Mouse (Mus musculus) small intestine, adult 2 months (tissue): ENCODE data around the gene Lsm11.

Experiments
- CTCF ChIP-seq: fragments of 200-500 bp; IDR thresholded peaks from 2 replicates; pipeline ENCODE4 v1.5.1; 2012; ENCODE audit warnings: low read depth, mild to moderate bottlenecking, control low read depth, inconsistent platforms, low read length, moderate library complexity, mixed read lengths; ENCODE audit not compliant: insufficient replicate concordance, insufficient read length; ENCODE audit errors: extremely low read depth
- POLR2A ChIP-seq: fragments of 200-500 bp; IDR thresholded peaks from 2 replicates; pipeline ENCODE4 v1.6.1; 2012; ENCODE audit warnings: low read depth, mild to moderate bottlenecking, control low read depth, inconsistent platforms, low read length, moderate library complexity

DNA sequence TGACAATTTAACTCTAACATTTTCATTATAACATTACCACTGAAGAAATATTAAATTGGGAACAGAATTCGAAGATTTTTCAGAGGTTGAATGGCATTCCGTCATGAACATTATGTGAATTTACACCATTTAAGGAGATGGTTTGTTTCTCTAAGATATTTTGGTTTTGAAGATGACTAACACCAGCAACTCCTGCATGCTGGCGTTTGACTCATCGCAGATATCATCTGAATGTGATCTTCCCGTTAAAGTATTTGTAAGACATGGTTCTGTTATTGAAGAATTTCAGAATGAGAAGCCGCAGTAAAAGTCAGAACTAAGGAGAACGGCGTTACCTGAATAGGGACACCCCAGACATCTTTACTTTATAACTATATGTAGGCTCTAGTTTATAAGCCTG, 29.7 kb upstream of the Lsm11 start:
- TF ChIP-seq CTCF: no peak
- TF ChIP-seq POLR2A: no peak
